Mouse (Mus musculus) thymus, postnatal 10 days (tissue): ENCODE results near the gene Suv39h1.
"Not testable (repeated sequence)": the region's sequence is repeated elsewhere in the genome, so short reads cannot be mapped to it uniquely, and the experiment has no call there.

Experiments
- DNase-seq, 2 experiments: peaks; one replicate each; pipeline ENCODE4 v3.0.0; 2021; ENCODE audit warnings: low spot score in 2 of 2

Gene Suv39h1

DNA sequence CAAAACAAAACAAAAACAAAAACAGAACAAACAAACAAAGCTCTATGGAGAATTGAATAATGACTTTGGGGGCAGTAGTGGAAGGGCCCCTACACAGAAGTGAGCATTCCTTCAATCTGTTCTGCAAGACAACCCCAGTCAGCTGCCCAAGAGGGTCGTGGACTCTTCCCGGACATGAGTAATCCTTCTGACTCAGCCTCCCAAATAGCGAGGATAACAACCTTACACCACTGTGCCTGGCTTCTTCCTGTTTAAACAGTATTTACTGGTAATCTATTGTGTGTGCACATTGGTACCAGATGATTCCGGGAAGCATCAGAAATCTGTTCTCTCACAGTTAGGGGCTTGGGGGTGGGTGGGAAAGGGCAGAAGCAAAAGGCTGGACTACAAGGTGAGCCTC lies 47.7 kb downstream of the Suv39h1 start:
- no peak for DNase-seq

DNA sequence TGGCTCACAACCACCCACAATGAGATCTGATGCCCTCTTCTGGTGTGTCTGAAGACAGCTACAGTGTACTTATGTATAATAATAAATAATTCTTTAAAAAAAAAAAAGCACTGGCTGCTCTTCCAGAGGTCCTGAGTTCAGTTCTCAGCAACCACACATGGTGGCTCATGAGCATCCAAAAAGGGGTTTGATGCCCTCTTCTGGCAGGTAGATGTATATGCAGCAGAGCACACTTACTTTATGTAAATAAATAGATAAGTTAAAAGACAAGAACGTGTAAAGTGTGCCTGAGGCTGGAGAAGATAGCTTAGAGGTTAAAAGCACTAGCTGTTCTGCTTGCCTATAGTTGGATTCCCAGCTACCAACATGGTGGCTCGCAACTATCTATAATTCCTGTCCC lies 49.8 kb downstream of the Suv39h1 start:
- no peak for DNase-seq

DNA sequence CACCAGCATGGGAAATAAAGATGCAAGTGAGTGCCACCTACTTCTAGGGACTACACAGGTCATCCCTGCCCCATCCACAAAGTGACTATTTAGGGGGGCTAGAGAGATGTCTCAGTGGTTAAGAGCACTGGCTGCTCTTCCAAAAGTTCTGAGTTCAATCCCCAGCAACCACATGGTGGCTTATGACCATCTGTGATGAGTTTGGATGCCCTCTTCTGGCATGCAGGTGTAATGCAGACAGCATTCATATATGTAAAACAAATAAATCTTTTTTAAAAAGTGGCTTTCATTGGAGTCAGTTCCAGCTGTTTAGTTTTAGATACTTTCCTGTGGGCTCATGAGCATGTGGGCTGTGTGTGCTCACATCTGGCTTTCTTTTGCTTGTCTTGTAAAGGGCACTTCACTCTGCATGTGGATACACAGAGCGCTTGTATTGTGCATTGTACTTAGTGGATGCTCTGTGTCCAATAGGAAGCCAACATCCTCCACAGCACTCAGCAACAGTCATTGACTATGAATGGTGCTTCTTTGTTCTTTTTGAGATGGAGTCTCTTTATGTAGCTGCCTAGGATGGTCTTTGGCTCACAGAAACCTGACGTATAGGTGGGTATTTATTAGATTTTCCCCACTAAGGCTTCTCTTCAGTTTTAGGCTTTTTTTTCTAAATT lies 54.3 kb downstream of the Suv39h1 start:
- DNase-seq: peak in 1 of 2 experiments; percentile 4

DNA sequence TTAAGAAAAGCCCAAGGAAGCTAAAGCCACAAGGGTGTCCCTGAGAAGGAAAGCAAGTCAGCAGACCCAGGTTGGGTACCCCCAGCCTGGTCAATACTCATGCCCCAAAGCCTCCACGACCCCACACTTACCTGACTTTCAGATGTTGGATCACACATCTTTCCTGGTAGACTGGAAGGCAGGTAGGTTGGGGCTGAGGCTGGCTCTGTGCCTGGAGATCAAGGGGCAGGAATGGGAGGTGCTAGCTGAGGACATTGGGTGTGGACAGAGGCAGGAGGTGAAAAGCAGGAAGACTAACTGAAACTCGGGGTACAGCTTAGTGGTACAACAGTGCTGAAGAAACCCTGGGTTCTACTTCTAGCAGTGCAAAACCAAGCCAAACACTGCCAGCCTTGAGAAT lies 56.3 kb downstream of the Suv39h1 start, which contains the start of gene Glod5:
TSS of gene Glod5 (minus strand) at position 207 of the 400 bp plus-strand sequence.
- DNase-seq: no peak

DNA sequence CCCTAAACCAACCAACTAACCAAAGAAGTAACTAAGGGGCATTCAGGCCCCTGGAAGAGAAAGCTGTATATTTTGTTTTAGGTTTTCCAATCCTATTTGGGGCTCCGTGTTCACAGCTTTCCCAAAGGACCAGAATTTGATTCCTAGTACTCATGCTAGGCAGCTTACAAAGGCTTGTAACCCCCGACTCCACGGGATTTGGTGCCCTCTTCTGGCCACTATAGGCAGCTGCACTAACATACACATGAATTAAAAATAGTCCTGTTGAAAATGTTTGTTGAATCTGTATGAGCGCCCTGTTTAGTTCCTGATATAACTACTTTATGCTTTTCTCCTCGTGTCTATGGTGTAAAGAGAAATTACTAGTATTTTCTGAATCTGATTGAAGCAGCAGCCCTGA lies 57.4 kb downstream of the Suv39h1 start:
- DNase-seq: peak in 1 of 2 experiments; percentile 36

DNA sequence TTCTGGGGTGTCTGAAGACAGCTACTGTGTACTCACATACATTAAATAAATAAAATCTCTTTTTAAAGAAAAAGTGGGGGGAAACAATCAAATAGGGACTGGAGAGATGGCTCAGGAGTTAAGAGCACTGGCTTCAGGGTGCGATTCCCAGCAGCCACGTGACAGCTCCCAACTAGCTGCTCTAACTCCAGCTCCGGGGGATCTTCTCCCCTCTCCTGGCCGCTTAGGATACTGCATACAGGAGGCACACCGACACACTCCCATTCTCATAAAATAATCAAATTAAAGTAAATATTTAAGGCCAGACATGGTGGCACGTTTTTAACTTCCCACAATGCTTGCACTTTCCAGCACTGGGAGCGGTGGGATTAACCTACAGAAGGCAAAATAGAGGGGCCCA lies 58.9 kb downstream of the Suv39h1 start:
- not testable (repeated sequence) for DNase-seq

DNA sequence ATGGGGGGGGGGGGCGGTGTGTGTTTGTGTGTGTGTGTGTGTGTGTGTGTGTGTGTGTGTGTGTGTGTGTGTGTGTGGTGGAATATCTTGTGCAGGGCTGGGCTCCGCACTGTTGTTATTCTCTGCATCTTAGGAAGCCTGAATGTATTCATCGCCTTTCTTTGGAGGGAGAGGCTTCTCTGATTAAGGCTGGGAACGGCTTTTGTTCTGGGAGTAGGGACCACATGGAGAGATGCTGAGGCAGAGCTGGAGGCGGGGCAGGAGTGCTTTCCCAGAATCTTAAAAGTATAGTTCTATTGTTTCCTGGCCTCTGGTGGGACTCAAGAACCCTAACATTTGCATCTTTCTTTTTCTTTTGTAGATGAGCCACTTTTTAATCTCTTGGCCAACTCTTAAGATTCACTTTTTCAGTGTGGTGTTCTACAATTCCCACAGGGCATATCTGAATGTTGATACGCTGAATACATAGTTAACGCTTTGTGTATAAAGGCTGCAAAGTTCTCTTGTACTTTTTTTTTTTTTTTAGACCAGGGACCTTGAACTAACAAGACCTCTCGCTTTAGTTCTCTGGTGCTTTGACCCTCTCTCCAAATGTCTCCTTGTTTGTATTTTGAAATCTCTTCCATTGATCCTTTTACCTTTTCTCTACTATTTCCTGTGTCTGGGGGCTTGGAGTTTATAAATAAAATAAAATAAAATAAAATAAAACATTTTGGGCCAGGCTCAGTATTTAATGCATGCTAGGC lies 60.8 kb downstream of the Suv39h1 start:
- DNase-seq: no peak

DNA sequence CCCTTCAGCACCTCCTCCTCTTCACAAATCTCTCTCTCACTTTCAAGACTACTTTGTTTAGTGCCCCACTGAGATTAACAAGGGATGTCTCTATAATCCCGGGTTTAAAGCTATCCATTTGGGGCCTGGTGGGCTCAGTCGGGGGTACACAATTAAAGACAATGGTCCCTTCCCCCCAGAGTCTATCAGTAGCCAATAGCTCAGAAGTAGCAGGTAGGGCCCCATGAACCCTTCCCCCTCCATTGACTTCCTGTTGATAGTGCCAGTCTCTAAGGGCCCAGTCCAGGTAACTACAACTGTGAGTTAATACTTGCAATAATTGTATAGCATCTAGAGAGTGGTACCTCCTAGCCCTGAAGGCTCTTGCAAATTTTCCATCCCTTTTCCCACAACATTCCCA lies 61.4 kb downstream of the Suv39h1 start:
- no peak for DNase-seq
